In genomic region chr11:79003053-79003768, GRCm38 (mm10) we compare ENCODE assay signal across 8 mouse cellular contexts. TPM values are rescaled to one million over a fixed set of nuclear protein-coding genes. Genes with fewer than 3 reads are reported as not detected.
DNase-seq lines count a peak whose midpoint lies in the region; ATAC-seq and TF ChIP-seq lines count a peak whose summit lies in the region.

No protein-coding gene starts in this region.

- peak; percentile 72 for ATAC-seq in common myeloid progenitor, adult 5-6 weeks (replicated peaks; ENCODE audit: low read depth, poor library complexity, severe bottlenecking)
- ATAC-seq in kidney, postnatal 0 days (replicated peaks; ENCODE audit: low FRiP score, low read depth), result 0 out of 2 replicates have a peak, but pooled peaks have one; percentile 40

- peak; percentile 6 for DNase-seq in gastrocnemius, postnatal 25 days
- no peak for DNase-seq in gastrocnemius, postnatal 36 days
- peak; percentile 72 for DNase-seq in kidney, postnatal 0 days (ENCODE audit: low spot score)
- DNase-seq in naive thymus-derived CD4-positive, alpha-beta T cell, adult 2 months (ENCODE audit: low read depth), result peak; percentile 57
- no peak for DNase-seq in layer of hippocampus, adult 11-12 months (ENCODE audit: low spot score)
- DNase-seq in cerebellum, postnatal 4 days (ENCODE audit: low spot score in 2 of 2), result no peak
- no peak for DNase-seq in layer of hippocampus, adult 18-20 months (ENCODE audit: low spot score in 2 of 2)

- H3K4me1 ChIP-seq in kidney, postnatal 0 days (replicated peaks; ENCODE audit: insufficient read depth, low read length), result peaks cover 20% of the 10 kb centered on the region; the same call in 1 of the 2 replicates

- intact Hi-C loops in gastrocnemius, postnatal 36 days (cut with DNase I), result no loop called here

- TF ChIP-seq CTCF in kidney, postnatal 0 days (IDR thresholded peaks at IDR 0.05; ENCODE audit: low read depth), result no peak

- H3K4me2 ChIP-seq in kidney, postnatal 0 days (ENCODE audit: low read length), result no peak overlapping the region

- no peaks in the 10 kb centered on the region for H3K9me3 ChIP-seq in kidney, postnatal 0 days (replicated peaks; ENCODE audit: low read length)

- H3K36me3 ChIP-seq in kidney, postnatal 0 days (ENCODE audit: insufficient read depth, low read length), result no peaks in the 10 kb centered on the region

- no peak overlapping the region for H3K9ac ChIP-seq in kidney, postnatal 0 days (ENCODE audit: low read depth, low read length)

- H3K4me3 ChIP-seq in kidney, postnatal 0 days (replicated peaks; ENCODE audit: low read depth, low read length), result no peak overlapping the region

- H3K27me3 ChIP-seq in kidney, postnatal 0 days (ENCODE audit: insufficient read depth, low read length), result no peaks in the 10 kb centered on the region

- WGBS in kidney, postnatal 0 days, result 41% methylated on average over 11 of the region's 11 CpGs

- H3K27ac ChIP-seq in kidney, postnatal 0 days, result peak overlapping the region; percentile 75

RNA-seq across cellular contexts. Expression of gene Lgals9, which starts 18.5 kb away (rescaled TPM):
- total RNA-seq in gastrocnemius, postnatal 25 days (2021), result 1 to 10 TPM; 9.7 to 9.8 TPM
- total RNA-seq in gastrocnemius, postnatal 36 days (2021), result 10 to 100 TPM in 1 of 2 experiments, 1 to 10 TPM in 1; 7.2 to 10.5 TPM
- 146 and 172 TPM in 2 replicates for total RNA-seq in common myeloid progenitor, adult 5-6 weeks (2017)
- 87.9 and 94.0 TPM in 2 replicates for polyA plus RNA-seq in kidney, postnatal 0 days (2015; fragmentation: Nextera tagmentation; extraction: Ambion mirVana)
- total RNA-seq in layer of hippocampus, adult 18-20 months (2021), result 1 to 10 TPM; 3.7 to 3.9 TPM

Comparison
In these comparisons a context has a peak if more than half of its experiments do, and no peak if none do; other contexts are left out.
1. DNase-seq: peak in gastrocnemius, postnatal 25 days (single experiment), kidney, postnatal 0 days (single experiment) and naive thymus-derived CD4-positive, alpha-beta T cell, adult 2 months (single experiment); none in gastrocnemius, postnatal 36 days (0 of 2), layer of hippocampus, adult 11-12 months (single experiment), cerebellum, postnatal 4 days (0 of 2) and layer of hippocampus, adult 18-20 months (0 of 2).
2. RNA of gene Lgals9, which starts 18.5 kb away (total RNA-seq): 146 to 172 TPM in common myeloid progenitor, adult 5-6 weeks; 7.2 to 10.5 TPM in gastrocnemius, postnatal 36 days, 9.7 to 9.8 TPM in gastrocnemius, postnatal 25 days and 3.7 to 3.9 TPM in layer of hippocampus, adult 18-20 months; every median in the first group is over 10 times any median in the second.